Mouse (Mus musculus) right cerebral cortex, postnatal 36 days (tissue): Measurements from ENCODE around the gene Nkx2-2.
"Not testable (repeated sequence)": the region's sequence is repeated elsewhere in the genome, so short reads cannot be mapped to it uniquely, and the experiment has no call there.

ENCODE experiments used
- DNase-seq, 2 experiments: peaks; one replicate each; pipeline ENCODE4 v3.0.0; 2022; ENCODE audit warnings: low spot score in 2 of 2, mixed read lengths in 1 of 2

The Nkx2-2 gene

GRCm38 (mm10) chr2:147181926-147182708 lies 11.9 kb downstream of the Nkx2-2 start:
- DNase-seq = no peak

GRCm38 (mm10) chr2:147181304-147181665 lies 12.8 kb downstream of the Nkx2-2 start:
- DNase-seq = no peak

GRCm38 (mm10) chr2:147180649-147181303 lies 13.3 kb downstream of the Nkx2-2 start:
- peak in 1 of 2 experiments; percentile 39 for DNase-seq

- peak in 1 of 2 experiments; percentile 45 for DNase-seq
Measured at GRCm38 (mm10) chr2:147178091-147179059, 15.7 kb downstream of the Nkx2-2 start.

DNA sequence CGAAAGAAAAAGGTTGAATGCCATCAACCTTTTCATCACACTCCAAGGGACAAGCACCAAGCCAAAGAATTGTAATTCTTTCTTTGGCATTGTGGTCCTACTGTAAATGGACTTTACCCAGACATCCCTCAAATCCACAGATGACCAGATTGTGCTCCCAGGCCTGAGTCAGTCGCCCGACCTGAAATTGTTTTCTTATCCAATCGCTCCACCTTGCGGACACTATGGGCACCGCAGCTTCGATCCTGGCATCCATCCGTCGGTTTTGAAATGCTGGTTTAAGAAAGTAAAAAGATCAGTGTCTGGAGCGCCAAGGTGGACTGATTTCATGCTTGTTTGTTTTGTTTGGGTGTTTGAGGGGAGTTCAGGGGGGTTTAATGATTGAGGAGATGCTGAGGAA lies 16.4 kb downstream of the Nkx2-2 start:
- DNase-seq = peak; percentile 56 to 68

DNA sequence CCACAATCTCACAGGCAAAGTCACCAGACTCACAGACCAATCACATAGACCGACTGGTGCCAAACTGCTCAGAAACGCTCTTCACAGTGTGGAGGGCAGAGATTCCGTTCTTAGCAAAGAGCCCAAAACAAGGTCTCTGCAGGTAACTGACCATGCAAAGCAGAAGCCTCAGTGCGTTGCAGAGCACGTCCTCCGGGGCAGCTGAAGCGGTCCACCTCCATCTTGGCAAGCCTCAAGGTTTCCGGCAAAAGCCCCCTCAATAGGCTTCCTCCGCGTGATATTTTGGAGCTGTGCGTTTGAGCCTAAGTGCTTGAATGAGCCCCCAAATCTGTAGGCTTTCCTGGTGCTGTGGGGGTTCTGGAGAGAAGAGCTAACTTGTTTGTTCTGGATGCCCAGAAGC lies 18.7 kb downstream of the Nkx2-2 start:
- no peak for DNase-seq

GRCm38 (mm10) chr2:147173751-147174150 lies 20.3 kb downstream of the Nkx2-2 start:
- no peak for DNase-seq

GRCm38 (mm10) chr2:147170538-147170937 lies 23.5 kb downstream of the Nkx2-2 start:
- not testable (repeated sequence) for DNase-seq

DNA sequence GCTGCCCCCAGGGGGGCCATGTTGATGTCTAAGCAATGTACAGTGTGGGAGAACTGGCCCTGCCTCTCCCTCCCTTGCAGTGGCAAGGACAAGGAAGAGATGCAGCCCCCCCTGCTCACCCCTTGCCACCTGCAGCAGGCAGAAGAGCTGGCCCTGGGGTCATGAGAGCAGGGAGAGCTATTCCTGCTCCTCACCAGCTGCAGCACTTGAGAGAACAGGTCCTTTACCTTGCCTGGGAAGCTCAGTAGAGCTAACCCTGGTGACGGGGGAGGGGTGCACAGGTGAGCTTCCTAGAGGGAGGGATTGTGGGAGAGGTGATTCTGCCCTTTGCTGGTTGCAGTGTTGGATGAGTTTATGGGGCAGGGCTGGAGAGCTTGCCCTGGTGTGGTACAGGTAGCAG lies 28.2 kb downstream of the Nkx2-2 start:
- no peak for DNase-seq

DNA sequence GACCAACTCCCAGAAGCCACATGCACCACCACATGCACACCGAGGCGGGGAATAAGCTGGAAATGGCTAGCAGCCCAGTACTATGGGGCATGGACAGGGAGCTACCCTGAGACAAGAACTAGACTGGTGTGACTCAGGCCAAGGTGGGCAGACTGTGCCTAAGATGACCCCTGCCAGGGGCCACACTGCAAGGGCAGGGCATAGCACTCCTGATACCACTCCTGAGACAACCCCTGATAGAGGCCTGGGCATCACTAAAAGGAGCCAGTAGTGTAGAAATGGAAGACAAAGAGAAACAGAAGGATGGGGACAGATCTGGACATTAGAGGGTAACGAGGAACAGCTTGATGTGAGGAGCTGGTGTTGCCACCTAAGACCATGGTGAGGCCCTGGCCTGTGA lies 28.7 kb downstream of the Nkx2-2 start:
- no peak for DNase-seq

GRCm38 (mm10) chr2:147152543-147152942 lies 41.5 kb downstream of the Nkx2-2 start:
- no peak for DNase-seq
